Mouse (Mus musculus) spleen, adult 2 months (tissue): ENCODE data around the gene Cdca8.

ENCODE experiments used
- CTCF ChIP-seq: fragments of 200-500 bp; IDR thresholded peaks from 2 replicates; pipeline ENCODE4 v1.5.1; 2011; ENCODE audit warnings: mild to moderate bottlenecking, inconsistent platforms; ENCODE audit not compliant: insufficient read depth, insufficient read length, insufficient replicate concordance; ENCODE audit errors: extremely low read depth
- POLR2A ChIP-seq: fragments of 200-500 bp; IDR thresholded peaks from 2 replicates; pipeline ENCODE4 v1.6.1; 2011; ENCODE audit warnings: low read depth, low read length, inconsistent platforms

- TF ChIP-seq CTCF (no peak), POLR2A (no peak)
Observed at GRCm38 (mm10) chr4:124882151-124882729, 56.9 kb downstream of the Cdca8 start.
